Mouse (Mus musculus): ENCODE measurements around the gene Fam228b. TPM values are rescaled to one million over a fixed set of nuclear protein-coding genes. Genes with fewer than 3 reads are reported as not detected.
"Not testable (repeated sequence)": the region's sequence is repeated elsewhere in the genome, so short reads cannot be mapped to it uniquely, and the experiment has no call there.

Gene Fam228b
- 4.7 and 6.1 TPM in 2 replicates for polyA plus RNA-seq (2015; fragmentation: Nextera tagmentation; extraction: Ambion mirVana)

DNA sequence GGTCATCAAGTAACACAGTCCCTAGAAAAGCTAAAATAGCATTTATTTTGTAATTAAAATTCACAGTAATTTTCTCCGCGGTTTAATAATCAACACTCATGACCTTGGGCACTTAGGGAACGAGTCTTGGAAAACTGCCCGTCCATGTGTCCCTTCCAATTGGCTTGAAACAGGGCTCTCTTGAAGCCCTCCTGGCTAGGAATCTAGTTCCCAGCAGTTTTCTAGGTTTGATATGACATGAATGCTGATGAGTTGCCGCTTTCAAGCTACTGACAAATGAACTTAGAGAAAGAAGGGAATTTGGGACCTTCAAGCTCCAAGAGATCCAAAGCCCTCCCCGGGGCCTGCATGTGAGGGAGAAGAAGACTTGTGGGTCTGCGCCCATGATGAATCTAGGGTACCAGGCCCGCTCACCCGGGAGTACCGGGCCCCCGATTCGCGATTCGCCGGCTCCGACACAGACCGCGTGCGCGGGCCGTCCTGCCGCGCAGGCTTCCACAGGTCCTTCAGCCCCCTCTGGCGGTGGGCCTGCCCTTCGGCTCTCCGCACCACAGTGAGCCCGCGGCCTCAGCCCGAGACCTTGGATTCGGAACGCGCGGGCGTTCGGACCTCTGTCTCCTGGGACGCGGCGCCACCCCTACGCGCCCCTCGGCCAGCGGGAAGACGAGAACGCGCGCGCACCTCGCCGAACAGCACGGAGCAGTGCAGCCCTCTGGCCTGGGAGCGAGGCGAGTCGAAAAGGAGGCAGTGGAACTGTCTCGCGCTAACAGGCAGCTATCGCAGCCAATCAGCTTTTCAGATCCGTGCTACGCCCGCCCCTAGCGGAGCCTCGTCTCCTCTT is at the start of gene Fam228b, which contains the start of gene Pfn4:
Gene Fam228b (minus strand): TSS at position 776 of the 841 bp plus-strand sequence.
Gene Pfn4 (plus strand): TSS at position 531 of the 841 bp plus-strand sequence.
- Histone ChIP-seq H3K4me1 (peaks cover 4% of the 10 kb centered on the region; the same call in 1 of the 2 replicates), H3K36me3 (replicated peaks) (no peaks in the 10 kb centered on the region), H3K27ac (peak within 1 kb of the TSS; percentile 96), H3K4me3 (peak within 1 kb of the TSS; percentile 58), H3K4me2 (peak within 1 kb of the TSS; percentile 62), H3K9me3 (no peaks in the 10 kb centered on the region), H3K9ac (peak within 1 kb of the TSS; percentile 83), H3K27me3 (replicated peaks) (no peaks in the 10 kb centered on the region)
- 2% methylated on average over 61 of the region's 61 CpGs for WGBS
- ATAC-seq (replicated peaks): peak; percentile 100

DNA sequence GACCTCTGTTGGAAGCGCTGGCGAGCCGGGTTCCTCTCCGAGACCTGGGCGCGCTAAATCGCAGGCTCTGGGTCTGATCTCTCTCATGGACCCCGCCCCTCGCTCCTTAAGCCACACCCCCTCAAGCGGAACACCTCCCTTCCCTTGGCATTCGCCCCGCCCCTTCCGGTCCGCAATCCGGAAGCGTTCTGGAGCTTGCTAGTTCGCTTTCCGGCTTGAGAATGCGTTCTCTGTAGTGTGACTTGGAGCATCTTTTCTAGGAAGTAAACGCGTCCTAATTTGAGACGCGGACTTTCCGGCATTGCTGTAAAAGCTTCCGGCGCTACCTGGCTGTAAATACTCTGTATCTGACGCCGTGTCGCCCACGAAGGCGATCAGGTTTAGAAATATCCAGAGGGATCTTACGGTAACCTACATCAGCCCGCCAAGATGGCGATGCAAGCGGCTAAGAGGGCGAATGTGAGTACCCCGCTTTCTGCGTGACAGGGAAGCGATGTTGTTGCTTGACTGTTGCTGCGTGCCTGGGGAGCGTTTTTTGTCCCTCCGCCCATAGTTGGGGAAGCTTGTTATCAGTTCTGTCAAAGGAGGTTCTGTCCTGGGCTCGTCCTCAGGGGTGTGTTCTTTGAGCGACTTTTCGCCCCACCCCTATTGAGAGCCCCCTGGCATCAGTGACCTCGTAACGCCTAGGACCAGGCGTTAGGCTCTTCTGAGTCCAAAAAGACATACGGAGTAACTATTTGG is 48.5 kb upstream of the Fam228b start, which contains the start of gene Sf3b6:
Gene Sf3b6 (plus strand): TSS at position 184 of the 741 bp plus-strand sequence.
- WGBS: under 1% methylated on average over 49 of the region's 49 CpGs
- H3K9ac ChIP-seq: peak within 1 kb of the TSS; percentile 64
- peak within 1 kb of the TSS; percentile 87 for H3K4me3 ChIP-seq
- H3K9me3 ChIP-seq: no peaks in the 10 kb centered on the region
- H3K27me3 ChIP-seq (replicated peaks): no peaks in the 10 kb centered on the region
- 0 out of 2 replicates have a peak, but pooled peaks cover 12% of the 10 kb centered on the region for H3K36me3 ChIP-seq (replicated peaks)
- peaks cover 26% of the 10 kb centered on the region for H3K4me1 ChIP-seq
- peak within 1 kb of the TSS; percentile 71 for H3K4me2 ChIP-seq
- peak; percentile 98 for ATAC-seq (replicated peaks)
- H3K27ac ChIP-seq: peak within 1 kb of the TSS; percentile 89

DNA sequence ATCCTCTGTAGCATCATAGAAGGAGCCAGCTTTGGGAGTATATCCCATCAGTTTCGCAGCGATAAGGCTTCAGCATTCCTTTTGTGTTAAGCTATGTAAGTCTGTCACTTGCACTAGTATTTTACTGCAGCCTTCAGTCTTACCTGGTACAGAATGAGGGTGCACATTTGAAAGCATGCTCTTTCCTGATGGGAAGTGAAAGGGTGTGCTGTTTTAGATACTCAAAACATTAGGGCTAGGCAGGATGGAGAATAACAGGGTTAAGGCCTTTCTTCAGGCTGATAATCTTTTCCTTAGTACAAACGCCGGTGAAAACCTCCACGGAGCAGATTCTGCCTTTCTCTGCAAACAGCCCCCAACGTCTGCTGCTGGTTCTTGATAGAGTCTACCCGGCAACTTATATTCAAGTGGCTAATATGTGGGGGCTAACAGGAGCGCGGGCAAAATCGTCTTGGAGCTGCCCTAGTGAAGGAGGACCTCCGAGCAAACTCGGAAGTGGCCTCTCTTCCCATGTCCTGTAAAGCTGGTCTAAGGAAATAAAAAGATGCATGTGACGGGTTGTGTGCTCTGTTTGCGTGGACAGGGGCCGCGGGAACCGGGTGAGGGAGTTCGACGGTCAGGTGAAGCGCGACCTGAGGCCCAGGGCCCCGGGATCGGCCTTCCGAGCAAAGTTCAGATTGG is 47.8 kb upstream of the Fam228b start:
- peaks cover 26% of the 10 kb centered on the region for H3K4me1 ChIP-seq
- ATAC-seq (replicated peaks): peak; percentile 86
- peak overlapping the region; percentile 71 for H3K4me2 ChIP-seq
- H3K36me3 ChIP-seq (replicated peaks): 0 out of 2 replicates have a peak, but pooled peaks cover 11% of the 10 kb centered on the region
- WGBS: 7% methylated on average over 24 of the region's 24 CpGs
- no peaks in the 10 kb centered on the region for H3K9me3 ChIP-seq
- H3K4me3 ChIP-seq: peak overlapping the region; percentile 87
- peak overlapping the region; percentile 89 for H3K27ac ChIP-seq
- H3K27me3 ChIP-seq (replicated peaks): no peaks in the 10 kb centered on the region
- H3K9ac ChIP-seq: peak overlapping the region; percentile 64

DNA sequence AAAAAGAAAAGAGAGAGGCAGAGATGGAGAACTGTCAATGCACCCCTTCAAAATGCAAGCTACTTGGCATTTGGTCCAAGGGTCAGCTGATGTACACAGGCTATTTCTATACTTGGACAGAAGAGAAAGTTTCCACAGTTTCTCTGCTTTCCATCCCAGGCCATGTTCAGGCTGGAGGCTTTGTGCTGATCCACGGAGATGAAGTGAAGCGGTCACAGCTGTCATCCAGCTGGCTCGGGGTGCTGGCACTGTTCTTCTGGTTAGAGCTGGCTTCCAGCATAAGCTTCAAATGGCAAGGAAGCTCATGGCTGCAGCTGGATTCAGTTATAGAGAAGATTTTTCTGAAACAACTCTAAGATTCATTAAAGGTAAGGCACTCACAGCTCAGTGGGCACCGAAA is 44.6 kb upstream of the Fam228b start:
- ATAC-seq (replicated peaks): no peak
- H3K4me1 ChIP-seq: peaks cover 15% of the 10 kb centered on the region
- H3K9ac ChIP-seq: no peak overlapping the region
- H3K4me2 ChIP-seq: no peak overlapping the region
- no peaks in the 10 kb centered on the region for H3K27me3 ChIP-seq (replicated peaks)
- no peaks in the 10 kb centered on the region for H3K36me3 ChIP-seq (replicated peaks)
- H3K9me3 ChIP-seq: no peaks in the 10 kb centered on the region
- H3K27ac ChIP-seq: no peak overlapping the region
- 87% methylated on average over 4 of the region's 4 CpGs for WGBS
- H3K4me3 ChIP-seq: no peak overlapping the region

DNA sequence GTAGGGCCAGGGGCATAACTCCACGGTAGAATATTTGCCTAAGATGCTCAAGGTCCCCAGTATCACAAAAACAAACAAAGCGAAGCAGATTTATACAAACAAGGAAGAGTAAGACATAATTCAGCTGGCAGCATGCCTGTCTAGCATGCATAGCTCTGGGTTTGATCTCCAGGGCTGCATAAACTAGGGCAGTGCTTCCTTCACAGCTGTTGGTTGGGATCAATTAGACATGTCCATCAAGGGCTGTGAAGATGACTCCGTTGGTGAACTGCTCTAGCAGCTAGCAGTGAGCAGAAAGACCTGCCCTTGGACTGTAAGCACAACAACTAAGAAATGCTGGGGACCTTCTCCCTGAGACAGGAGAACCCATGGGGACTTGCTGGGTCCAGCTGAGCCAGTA is 42.6 kb upstream of the Fam228b start:
- H3K4me2 ChIP-seq: no peak overlapping the region
- H3K9ac ChIP-seq: no peak overlapping the region
- peaks cover 6% of the 10 kb centered on the region for H3K4me1 ChIP-seq
- 72% methylated on average over 3 of the region's 3 CpGs for WGBS
- no peaks in the 10 kb centered on the region for H3K27me3 ChIP-seq (replicated peaks)
- no peaks in the 10 kb centered on the region for H3K36me3 ChIP-seq (replicated peaks)
- ATAC-seq (replicated peaks): no peak
- no peaks in the 10 kb centered on the region for H3K9me3 ChIP-seq
- no peak overlapping the region for H3K27ac ChIP-seq
- no peak overlapping the region for H3K4me3 ChIP-seq

DNA sequence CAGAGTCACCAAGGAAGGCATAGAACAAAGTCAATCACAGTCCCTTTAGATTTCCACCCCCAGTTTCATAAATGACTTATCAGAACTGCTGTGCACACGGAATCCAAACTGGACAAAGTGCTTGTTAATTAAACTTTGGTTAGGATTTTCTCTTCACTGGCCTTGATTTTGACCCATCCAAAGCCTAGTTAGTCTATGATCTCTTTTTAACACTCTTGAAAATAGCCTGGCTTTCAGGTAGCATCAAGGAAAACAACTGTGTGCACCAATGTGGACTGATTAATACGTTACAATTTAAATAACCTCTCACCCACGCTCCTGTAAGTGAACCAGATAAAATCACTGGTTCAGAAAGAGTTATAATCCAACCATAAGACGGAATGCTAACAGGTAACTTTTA is 42.0 kb upstream of the Fam228b start:
- Histone ChIP-seq H3K4me1 (no peaks in the 10 kb centered on the region), H3K4me2 (no peak overlapping the region), H3K9me3 (no peaks in the 10 kb centered on the region), H3K4me3 (no peak overlapping the region), H3K9ac (no peak overlapping the region), H3K36me3 (replicated peaks) (no peaks in the 10 kb centered on the region), H3K27me3 (replicated peaks) (no peaks in the 10 kb centered on the region), H3K27ac (no peak overlapping the region)
- WGBS: 85% methylated on average over 4 of the region's 4 CpGs
- no peak for ATAC-seq (replicated peaks)

DNA sequence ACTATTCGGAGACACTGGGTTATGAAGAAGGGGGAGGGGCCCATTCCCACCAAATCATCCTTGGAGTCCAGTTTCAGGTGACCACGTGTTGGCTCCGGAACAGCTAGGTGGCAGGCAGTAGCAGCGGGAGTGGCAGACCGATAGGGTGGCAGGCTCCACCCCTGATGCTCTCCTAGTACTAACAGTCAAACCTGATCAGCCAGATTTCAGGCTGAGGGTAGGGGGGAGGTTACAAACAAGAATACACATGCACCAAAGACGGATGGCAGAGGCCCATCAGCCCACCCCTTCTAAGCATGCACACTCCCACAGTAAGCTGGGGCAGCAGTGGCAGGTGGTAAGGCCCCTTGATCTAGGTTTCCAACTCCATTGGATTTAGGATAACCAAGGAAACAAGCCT is 28.4 kb upstream of the Fam228b start:
- not testable (repeated sequence) for H3K27me3 ChIP-seq (replicated peaks); ATAC-seq (replicated peaks); H3K4me3 ChIP-seq; H3K27ac ChIP-seq; H3K9me3 ChIP-seq; H3K4me2 ChIP-seq; H3K4me1 ChIP-seq; H3K9ac ChIP-seq; H3K36me3 ChIP-seq (replicated peaks)
- 81% methylated on average over 6 of the region's 6 CpGs for WGBS

DNA sequence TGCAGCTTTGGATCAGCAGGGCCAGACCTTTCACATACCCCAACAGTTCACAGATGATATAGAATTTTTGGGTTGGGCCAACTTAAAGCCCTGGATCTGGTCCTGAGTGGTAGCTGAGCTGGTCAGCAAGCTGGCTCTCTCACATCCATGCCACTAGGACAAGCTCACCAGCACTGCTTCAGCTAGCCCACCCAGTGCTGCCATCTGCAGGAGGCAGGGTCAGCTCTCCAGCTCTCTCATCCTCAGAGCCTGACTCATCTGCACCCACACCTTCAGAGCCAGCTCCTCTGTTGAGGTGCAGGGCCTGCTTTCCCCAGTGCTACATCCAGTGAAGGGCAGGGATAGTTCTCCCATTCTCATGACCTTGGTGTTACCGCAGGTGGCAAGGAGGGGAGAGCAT is 24.7 kb upstream of the Fam228b start:
- Histone ChIP-seq H3K27ac (no peak overlapping the region), H3K4me3 (no peak overlapping the region), H3K9ac (no peak overlapping the region), H3K9me3 (no peaks in the 10 kb centered on the region), H3K36me3 (replicated peaks) (no peaks in the 10 kb centered on the region), H3K4me2 (no peak overlapping the region), H3K4me1 (no peaks in the 10 kb centered on the region), H3K27me3 (replicated peaks) (no peaks in the 10 kb centered on the region)
- ATAC-seq (replicated peaks): no peak
- 60% methylated on average over 1 of the region's 1 CpGs for WGBS

DNA sequence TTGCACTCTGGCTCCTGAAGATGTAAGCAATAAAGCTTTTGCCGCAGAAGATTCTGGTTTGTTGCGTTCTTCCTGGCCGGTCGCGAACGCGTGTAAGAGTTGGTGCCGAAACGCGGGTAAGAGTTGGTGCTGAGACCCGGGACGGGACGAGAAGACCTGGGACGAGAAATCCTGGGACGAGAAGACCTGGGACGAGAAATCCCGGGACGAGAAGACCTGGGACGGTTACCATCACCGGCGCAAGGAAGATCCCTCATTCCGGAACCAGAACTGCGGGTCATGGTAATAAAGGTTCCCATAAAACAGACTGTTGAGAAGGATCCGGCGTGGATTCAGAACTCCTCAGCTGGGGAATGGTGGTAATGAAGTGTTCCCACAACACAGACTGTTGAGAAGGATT is 19.1 kb upstream of the Fam228b start:
- not testable (repeated sequence) for H3K4me3 ChIP-seq; H3K4me1 ChIP-seq; ATAC-seq (replicated peaks); H3K36me3 ChIP-seq (replicated peaks); H3K9me3 ChIP-seq; H3K27ac ChIP-seq; H3K4me2 ChIP-seq; H3K27me3 ChIP-seq (replicated peaks); H3K9ac ChIP-seq
- 95% methylated on average over 25 of the region's 25 CpGs for WGBS

DNA sequence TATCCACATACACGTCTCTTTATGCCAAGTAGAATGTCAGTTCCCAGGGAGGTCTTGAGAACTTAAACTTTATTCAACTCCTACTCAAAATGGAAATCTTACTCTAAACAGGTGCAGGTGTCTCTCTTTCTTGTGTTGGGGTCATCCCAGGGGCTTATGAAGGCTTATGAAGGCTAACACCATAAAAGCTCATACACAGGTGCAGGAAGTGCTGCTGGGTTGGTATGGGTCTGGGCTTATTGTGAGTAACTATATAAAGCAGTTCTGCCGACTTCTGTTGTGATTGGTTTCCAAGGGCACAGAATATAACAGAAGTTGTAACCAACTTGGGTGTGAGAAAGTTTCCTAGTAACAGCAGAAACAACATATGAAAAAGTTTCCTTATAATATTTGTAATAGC is 15.4 kb upstream of the Fam228b start:
- Histone ChIP-seq H3K27ac (no peak overlapping the region), H3K4me3 (no peak overlapping the region), H3K27me3 (replicated peaks) (no peaks in the 10 kb centered on the region), H3K4me1 (no peaks in the 10 kb centered on the region), H3K4me2 (no peak overlapping the region), H3K36me3 (replicated peaks) (no peaks in the 10 kb centered on the region), H3K9me3 (no peaks in the 10 kb centered on the region), H3K9ac (no peak overlapping the region)
- ATAC-seq (replicated peaks): no peak
- 80% methylated on average over 2 of the region's 2 CpGs for WGBS

DNA sequence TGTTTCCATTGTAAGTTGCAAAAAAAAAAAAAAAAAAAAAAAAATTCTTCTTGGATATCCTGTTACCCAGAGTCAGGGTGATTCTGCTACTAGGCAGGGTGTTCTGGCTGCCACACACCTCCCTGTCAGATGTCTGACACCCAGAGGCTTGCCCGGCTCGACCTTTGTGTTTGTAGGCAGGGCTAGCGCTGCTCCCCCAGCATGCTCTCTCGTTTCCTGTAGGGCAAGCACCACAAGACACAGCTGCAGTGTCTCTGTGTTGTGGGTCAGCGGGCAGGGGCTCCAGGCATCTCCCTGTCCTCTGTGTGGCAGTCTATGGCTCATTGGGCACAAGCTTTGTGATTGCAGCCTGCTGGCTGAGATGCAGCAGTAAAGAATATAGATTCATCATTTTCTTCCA is 14.5 kb upstream of the Fam228b start:
- Histone ChIP-seq H3K9me3 (no peaks in the 10 kb centered on the region), H3K4me2 (no peak overlapping the region), H3K27me3 (replicated peaks) (no peaks in the 10 kb centered on the region), H3K9ac (no peak overlapping the region), H3K4me1 (no peaks in the 10 kb centered on the region), H3K27ac (no peak overlapping the region), H3K4me3 (no peak overlapping the region), H3K36me3 (replicated peaks) (no peaks in the 10 kb centered on the region)
- WGBS: 50% methylated on average over 5 of the region's 5 CpGs
- no peak for ATAC-seq (replicated peaks)
